Mouse (Mus musculus) neutrophil, adult 5-6 weeks (primary cell): ENCODE data around the gene Prdm5. TPM values are rescaled to one million over a fixed set of nuclear protein-coding genes. Genes with fewer than 3 reads are reported as not detected.

Experiments used
- ATAC-seq: fragments of 151-379, 151-347 bp; 2 replicates; pipeline ENCODE4 v1.8.0; 2017; ENCODE audit warnings: mild to moderate bottlenecking, moderate TSS enrichment; ENCODE audit not compliant: insufficient number of reproducible peaks, poor library complexity, low FRiP score, severe bottlenecking; ENCODE audit errors: extremely low read depth
- total RNA-seq: library from RNA; stranded (forward); fragments of 200-1000 nt; gene quantifications from 2 replicates; pipeline ENCODE4 v1.2.3, GENCODE M21; 2017

The Prdm5 gene
- total RNA-seq, 1 experiment from 2014 or later: not detected

GRCm38 (mm10) chr6:65921703-65922102 is 142.9 kb downstream of the Prdm5 start:
- no peak for ATAC-seq

GRCm38 (mm10) chr6:65923501-65924084 is 144.8 kb downstream of the Prdm5 start:
- no peak for ATAC-seq

GRCm38 (mm10) chr6:65925737-65926333 is 147.0 kb downstream of the Prdm5 start:
- no peak for ATAC-seq

- ATAC-seq: no peak
Observed at GRCm38 (mm10) chr6:65930523-65930922, 151.7 kb downstream of the Prdm5 start.

DNA sequence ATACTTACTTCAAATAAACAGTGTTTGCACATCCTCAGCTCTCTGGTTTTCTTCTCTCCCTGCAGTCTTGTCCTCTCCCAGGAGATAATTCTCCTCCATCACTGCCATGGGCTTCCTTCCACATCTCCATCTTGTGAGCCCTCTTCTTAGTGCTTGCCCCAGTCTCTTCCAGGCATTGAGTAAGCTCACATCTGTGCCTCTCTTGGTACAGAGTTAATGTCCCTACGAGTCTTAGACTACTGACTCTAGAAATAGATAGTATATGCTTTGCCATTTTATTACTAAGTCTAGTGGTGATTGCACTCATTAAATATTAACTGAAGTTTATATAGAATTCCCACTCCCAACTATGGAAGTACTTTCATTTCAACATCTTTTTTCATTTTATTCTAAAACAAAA is 154.0 kb downstream of the Prdm5 start:
- ATAC-seq: no peak

DNA sequence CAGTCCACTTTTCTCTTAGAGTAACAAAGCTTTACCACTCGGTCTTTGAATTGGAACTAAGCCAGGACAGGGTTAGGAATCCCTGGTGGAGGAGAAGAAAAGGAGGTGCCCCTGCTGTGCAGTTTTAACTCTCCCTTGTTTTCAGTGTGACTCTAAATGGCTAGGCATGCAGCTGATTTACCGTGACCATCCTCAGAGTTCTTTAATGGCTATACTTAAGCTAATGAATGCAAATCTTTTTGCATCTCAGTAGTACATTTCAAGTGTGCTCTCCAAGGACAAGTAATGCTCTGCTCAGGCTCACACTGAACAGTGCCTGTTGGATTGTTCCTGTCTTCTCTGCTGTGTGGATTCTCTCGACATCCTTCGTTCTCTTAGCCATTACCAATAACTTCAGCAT is 154.4 kb downstream of the Prdm5 start:
- no peak for ATAC-seq

DNA sequence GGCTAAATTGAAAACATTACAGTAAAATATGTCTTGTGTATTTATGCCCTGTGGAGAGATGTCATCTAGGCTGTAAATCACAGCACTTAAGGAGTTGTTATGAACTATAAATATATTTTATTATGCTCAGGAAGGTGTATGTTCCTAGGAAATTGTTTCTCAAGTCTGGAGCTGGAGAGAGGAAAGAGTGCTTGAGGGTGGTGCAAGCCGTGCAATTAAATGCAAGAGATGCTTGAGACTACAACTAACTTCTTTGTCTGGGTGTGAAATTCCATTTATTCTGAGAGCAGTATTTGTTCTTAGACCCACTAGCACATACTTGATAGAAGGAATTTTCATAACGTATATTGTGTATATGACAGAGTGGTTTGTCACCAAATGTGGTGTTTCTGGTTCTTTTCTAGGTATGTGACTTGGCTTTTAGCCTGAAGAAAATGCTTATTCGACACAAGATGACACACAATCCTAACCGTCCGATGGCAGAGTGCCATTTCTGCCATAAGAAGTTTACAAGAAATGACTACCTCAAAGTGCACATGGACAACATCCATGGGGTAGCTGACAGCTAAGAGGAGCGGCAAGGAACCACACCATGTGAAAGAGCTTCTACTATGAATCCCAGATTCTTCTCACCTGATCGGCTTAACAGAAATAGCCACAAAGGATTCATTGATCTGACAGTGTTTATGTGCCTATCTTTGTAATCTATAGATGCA is 156.9 kb downstream of the Prdm5 start:
- no peak for ATAC-seq

- no peak for ATAC-seq
Observed at GRCm38 (mm10) chr6:65950492-65950891, 171.7 kb downstream of the Prdm5 start.

- no peak for ATAC-seq
Observed at GRCm38 (mm10) chr6:65952309-65952708, 173.5 kb downstream of the Prdm5 start, which contains the start of gene 4930544G11Rik. Gene 4930544G11Rik, plus strand, starts transcription at chr6:65952609.

- no peak for ATAC-seq
Observed at GRCm38 (mm10) chr6:65969386-65970111, 190.8 kb downstream of the Prdm5 start.

- no peak for ATAC-seq
Observed at GRCm38 (mm10) chr6:65970410-65970809, 191.6 kb downstream of the Prdm5 start.

Other genes starting within 250 kb of the Prdm5 start
- gene Ndnf, start 107.4 kb upstream of the Prdm5 start, total RNA-seq: 0.37 and 3.5 TPM in 2 replicates
- gene 4930544G11Rik, start 173.6 kb downstream of the Prdm5 start, total RNA-seq: not detected in 2 replicates